Mouse (Mus musculus): ENCODE measurements at regions not wholly inside any gene's neighbourhood (a gene's known extent, or its start where the extent isn't known, plus 50 kb on each side); places are given as distances from the start of the nearest gene placed in this dataset.

DNA sequence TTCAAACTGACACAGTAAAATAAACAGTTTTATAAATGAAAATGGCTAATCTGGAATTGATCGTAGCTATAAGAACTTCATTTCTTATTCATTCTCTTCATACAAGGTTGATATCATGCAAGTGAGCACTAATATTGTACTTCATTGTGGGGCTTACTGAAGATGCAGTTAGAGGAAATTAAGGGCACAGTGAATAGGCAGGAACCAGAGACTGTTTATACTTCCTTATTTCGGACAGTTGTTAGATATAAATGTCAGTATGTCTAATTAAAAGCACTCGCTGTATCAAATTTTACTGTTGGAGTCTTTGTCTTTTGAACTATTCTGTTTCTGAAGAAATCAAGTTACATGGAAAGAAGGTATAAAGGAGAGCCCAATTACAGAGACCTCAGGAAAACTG lies 208.5 kb upstream of the Pkn2 start:
- H3K9me3 ChIP-seq (ENCODE audit: control insufficient read depth, low read length): no peaks in the 10 kb centered on the region
- H3K27me3 ChIP-seq (ENCODE audit: control insufficient read depth, insufficient read depth, low read length): no peaks in the 10 kb centered on the region
- no peaks in the 10 kb centered on the region for H3K36me3 ChIP-seq (ENCODE audit: control insufficient read depth, insufficient read depth, low read length)
- DNase-seq: no peak
- ATAC-seq (ENCODE audit: low FRiP score, low TSS enrichment): no peak
- H3K4me3 ChIP-seq (replicated peaks; ENCODE audit: low read depth, low read length): no peak overlapping the region
- WGBS: 89% methylated on average over 3 of the region's 3 CpGs
- no peak overlapping the region for H3K4me2 ChIP-seq (ENCODE audit: low read length)
- no peak overlapping the region for H3K9ac ChIP-seq (replicated peaks; ENCODE audit: low read length)
- H3K27ac ChIP-seq (replicated peaks; ENCODE audit: low read depth, low read length): no peak overlapping the region
- H3K4me1 ChIP-seq (ENCODE audit: control insufficient read depth, insufficient read depth, low read length): peaks cover 10% of the 10 kb centered on the region; the same call in 1 of the 2 replicates

DNA sequence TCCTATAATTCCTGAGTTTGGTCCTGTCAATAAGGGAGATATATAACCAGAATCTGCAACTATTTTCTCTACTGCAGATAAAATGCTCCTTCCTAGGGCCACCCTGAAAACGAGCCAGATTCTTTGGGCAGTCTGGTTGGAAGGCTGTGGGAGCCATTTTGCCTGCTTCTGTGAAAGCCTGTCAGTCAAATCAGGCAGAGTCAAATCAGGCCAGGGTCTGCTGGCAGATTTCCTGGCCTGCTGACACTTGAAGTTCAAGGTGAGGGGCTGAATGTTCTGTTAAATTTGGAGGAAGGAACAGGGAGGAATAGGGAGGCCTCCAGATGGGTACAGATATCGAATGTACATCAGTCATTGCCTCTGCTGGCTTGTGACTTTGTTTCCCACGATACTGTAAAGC lies 206.0 kb upstream of the Pkn2 start:
- DNase-seq: no peak
- H3K4me3 ChIP-seq (replicated peaks; ENCODE audit: low read depth, low read length): no peak overlapping the region
- no peak overlapping the region for H3K9ac ChIP-seq (replicated peaks; ENCODE audit: low read length)
- H3K4me2 ChIP-seq (ENCODE audit: low read length): no peak overlapping the region
- no peaks in the 10 kb centered on the region for H3K9me3 ChIP-seq (ENCODE audit: control insufficient read depth, low read length)
- peaks cover 10% of the 10 kb centered on the region; the same call in 1 of the 2 replicates for H3K4me1 ChIP-seq (ENCODE audit: control insufficient read depth, insufficient read depth, low read length)
- H3K27ac ChIP-seq (replicated peaks; ENCODE audit: low read depth, low read length): no peak overlapping the region
- ATAC-seq (ENCODE audit: low FRiP score, low TSS enrichment): no peak
- WGBS: 76% methylated on average over 3 of the region's 3 CpGs
- H3K27me3 ChIP-seq (ENCODE audit: control insufficient read depth, insufficient read depth, low read length): no peaks in the 10 kb centered on the region
- H3K36me3 ChIP-seq (ENCODE audit: control insufficient read depth, insufficient read depth, low read length): no peaks in the 10 kb centered on the region

DNA sequence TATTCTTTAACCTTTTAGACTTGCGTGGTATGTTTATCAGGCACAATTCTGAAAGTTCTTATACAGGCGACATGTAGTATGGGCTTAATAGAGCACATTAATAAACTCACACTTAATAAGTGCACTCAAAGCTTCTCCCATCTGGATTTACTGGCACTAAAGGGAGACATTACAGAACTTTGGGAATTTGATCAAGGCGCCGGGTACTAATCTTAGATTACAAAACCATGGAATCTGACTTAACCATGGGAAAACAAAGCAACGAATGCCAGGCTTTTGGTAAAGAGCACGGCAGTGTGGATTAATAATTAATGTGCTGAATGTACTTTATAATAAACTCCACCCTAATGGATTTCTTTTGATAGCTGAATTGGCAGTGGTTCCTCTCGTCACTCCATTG lies 196.5 kb upstream of the Pkn2 start:
- DNase-seq (no peak), ATAC-seq (ENCODE audit: low FRiP score, low TSS enrichment) (no peak)
- no peaks in the 10 kb centered on the region for H3K4me1 ChIP-seq (ENCODE audit: control insufficient read depth, insufficient read depth, low read length)
- no peak overlapping the region for H3K4me2 ChIP-seq (ENCODE audit: low read length)
- no peak overlapping the region for H3K27ac ChIP-seq (replicated peaks; ENCODE audit: low read depth, low read length)
- H3K36me3 ChIP-seq (ENCODE audit: control insufficient read depth, insufficient read depth, low read length): no peaks in the 10 kb centered on the region
- H3K4me3 ChIP-seq (replicated peaks; ENCODE audit: low read depth, low read length): no peak overlapping the region
- no peak overlapping the region for H3K9ac ChIP-seq (replicated peaks; ENCODE audit: low read length)
- H3K9me3 ChIP-seq (ENCODE audit: control insufficient read depth, low read length): no peaks in the 10 kb centered on the region; the same call in 1 of the 2 replicates
- WGBS: 78% methylated on average over 7 of the region's 7 CpGs
- H3K27me3 ChIP-seq (ENCODE audit: control insufficient read depth, insufficient read depth, low read length): no peaks in the 10 kb centered on the region

DNA sequence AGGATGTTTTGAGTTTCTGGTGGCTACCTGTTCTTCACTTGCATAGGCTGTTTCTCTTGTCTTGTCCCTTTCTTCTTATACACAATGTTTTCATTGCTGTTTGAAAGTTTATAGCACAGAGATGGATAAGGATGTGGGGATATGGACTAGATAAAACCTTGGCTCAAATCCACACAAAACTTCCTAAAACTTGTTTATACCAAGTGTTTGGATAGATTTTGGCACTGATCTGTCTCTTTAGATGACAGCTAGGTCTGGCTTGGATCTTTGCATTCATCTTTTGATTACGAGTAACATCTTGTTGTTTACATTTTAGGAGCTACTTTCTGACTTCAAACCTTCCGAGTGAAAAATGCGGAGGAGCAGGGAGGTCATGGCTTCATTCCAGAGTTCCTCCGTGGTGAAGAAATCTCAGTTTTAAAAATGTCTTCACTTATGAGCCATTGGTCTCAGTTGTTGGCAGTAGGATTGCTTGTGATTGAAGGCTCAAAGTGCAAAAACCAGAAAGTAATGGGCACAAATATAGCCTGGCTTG lies 190.1 kb upstream of the Pkn2 start:
- H3K27me3 ChIP-seq (ENCODE audit: control insufficient read depth, insufficient read depth, low read length): no peaks in the 10 kb centered on the region

DNA sequence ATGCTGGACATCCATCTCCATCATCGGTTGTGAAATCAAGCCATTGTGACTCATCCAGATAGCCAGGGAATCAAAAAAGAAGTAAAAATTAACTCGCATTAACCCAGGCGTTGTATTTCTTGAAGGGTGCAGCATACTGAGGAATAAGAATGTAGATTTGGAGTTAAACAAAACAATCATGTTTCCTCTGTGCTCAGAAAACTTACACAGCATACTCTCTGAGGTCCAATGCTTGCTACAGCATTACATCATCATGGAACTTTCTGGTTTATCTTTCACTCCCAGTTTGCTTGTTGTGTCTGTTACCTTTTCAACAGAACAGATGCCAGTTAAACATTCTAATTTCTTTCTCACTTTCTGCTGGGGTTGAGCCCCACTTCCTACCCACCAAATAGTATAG lies 173.1 kb upstream of the Pkn2 start:
- DNase-seq (no peak), ATAC-seq (ENCODE audit: low FRiP score, low TSS enrichment) (no peak)
- H3K9me3 ChIP-seq (ENCODE audit: control insufficient read depth, low read length): no peaks in the 10 kb centered on the region
- H3K4me3 ChIP-seq (replicated peaks; ENCODE audit: low read depth, low read length): no peak overlapping the region
- 94% methylated on average over 3 of the region's 3 CpGs for WGBS
- H3K4me2 ChIP-seq (ENCODE audit: low read length): no peak overlapping the region
- no peak overlapping the region for H3K27ac ChIP-seq (replicated peaks; ENCODE audit: low read depth, low read length)
- no peaks in the 10 kb centered on the region for H3K4me1 ChIP-seq (ENCODE audit: control insufficient read depth, insufficient read depth, low read length)
- H3K27me3 ChIP-seq (ENCODE audit: control insufficient read depth, insufficient read depth, low read length): no peaks in the 10 kb centered on the region
- no peaks in the 10 kb centered on the region for H3K36me3 ChIP-seq (ENCODE audit: control insufficient read depth, insufficient read depth, low read length)
- no peak overlapping the region for H3K9ac ChIP-seq (replicated peaks; ENCODE audit: low read length)

More for the DNA sequence above, 190.1 kb upstream of the Pkn2 start:
- no peak overlapping the region for H3K4me3 ChIP-seq (replicated peaks; ENCODE audit: low read depth, low read length)
- DNase-seq: no peak
- H3K9me3 ChIP-seq (ENCODE audit: control insufficient read depth, low read length): no peaks in the 10 kb centered on the region
- no peak for ATAC-seq (ENCODE audit: low FRiP score, low TSS enrichment)
- no peaks in the 10 kb centered on the region for H3K36me3 ChIP-seq (ENCODE audit: control insufficient read depth, insufficient read depth, low read length)
- no peaks in the 10 kb centered on the region for H3K4me1 ChIP-seq (ENCODE audit: control insufficient read depth, insufficient read depth, low read length)
- H3K9ac ChIP-seq (replicated peaks; ENCODE audit: low read length): no peak overlapping the region
- H3K27ac ChIP-seq (replicated peaks; ENCODE audit: low read depth, low read length): no peak overlapping the region
- no peak overlapping the region for H3K4me2 ChIP-seq (ENCODE audit: low read length)
- 90% methylated on average over 4 of the region's 4 CpGs for WGBS

DNA sequence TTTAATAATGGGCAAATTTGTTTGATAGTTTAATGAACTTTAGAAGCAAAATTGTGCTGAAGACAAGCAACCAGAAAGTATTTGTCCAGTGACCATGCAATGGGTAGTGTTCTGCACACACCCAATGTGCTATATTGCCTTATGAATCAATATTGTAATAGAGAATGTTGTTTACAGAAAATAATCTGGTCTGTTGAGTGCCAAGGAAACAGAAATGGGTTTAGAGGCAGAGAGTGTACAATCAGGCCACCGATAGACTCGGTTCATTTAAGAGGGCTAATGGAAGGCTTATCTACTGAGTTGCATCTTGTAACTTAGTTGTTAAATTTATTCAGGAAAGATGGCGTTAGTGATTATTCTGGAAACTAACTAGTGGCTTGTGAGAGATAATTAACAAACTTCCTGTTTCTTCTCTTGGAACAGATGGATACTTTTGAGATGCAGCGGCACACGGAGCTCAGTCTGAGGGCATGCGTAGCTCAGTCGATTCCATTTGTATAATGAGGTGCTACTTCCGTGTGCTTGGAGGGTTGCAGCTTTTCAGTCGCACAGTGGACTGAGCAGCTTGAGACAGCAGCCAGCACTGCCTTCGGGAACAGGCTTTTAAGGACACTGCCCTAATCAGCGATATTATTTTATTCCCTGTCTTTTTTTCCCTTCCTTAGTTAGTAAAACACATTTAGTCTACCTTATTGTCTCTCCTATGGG lies 171.6 kb upstream of the Pkn2 start:
- Histone ChIP-seq H3K27ac (replicated peaks; ENCODE audit: low read depth, low read length) (no peak overlapping the region), H3K4me1 (ENCODE audit: control insufficient read depth, insufficient read depth, low read length) (no peaks in the 10 kb centered on the region), H3K27me3 (ENCODE audit: control insufficient read depth, insufficient read depth, low read length) (no peaks in the 10 kb centered on the region), H3K9ac (replicated peaks; ENCODE audit: low read length) (no peak overlapping the region), H3K9me3 (ENCODE audit: control insufficient read depth, low read length) (no peaks in the 10 kb centered on the region), H3K4me3 (replicated peaks; ENCODE audit: low read depth, low read length) (no peak overlapping the region), H3K36me3 (ENCODE audit: control insufficient read depth, insufficient read depth, low read length) (no peaks in the 10 kb centered on the region), H3K4me2 (ENCODE audit: low read length) (no peak overlapping the region)
- WGBS: 82% methylated on average over 11 of the region's 11 CpGs
- ATAC-seq (ENCODE audit: low FRiP score, low TSS enrichment): no peak
- DNase-seq: no peak

DNA sequence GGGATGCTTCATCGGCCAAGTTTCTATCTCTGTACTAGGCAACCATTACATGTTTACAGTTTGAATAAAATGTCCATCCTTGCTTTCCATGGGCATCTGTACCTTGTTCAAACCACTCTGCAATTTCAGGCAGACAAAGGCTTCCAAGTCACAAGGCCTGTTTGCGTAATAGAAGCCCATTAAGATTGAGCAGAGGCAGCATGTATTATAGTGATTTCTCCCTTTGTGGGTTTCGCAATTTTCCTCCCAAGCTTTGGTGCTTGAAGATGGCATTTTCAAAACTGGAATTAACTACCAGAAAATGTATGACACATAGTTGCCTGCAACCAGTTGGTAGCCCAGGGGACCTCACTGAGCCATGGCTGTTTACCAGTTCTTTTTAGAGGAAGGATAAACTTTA lies 158.9 kb upstream of the Pkn2 start:
- Histone ChIP-seq H3K4me1 (ENCODE audit: control insufficient read depth, insufficient read depth, low read length) (no peaks in the 10 kb centered on the region), H3K4me2 (ENCODE audit: low read length) (no peak overlapping the region), H3K9ac (replicated peaks; ENCODE audit: low read length) (no peak overlapping the region), H3K36me3 (ENCODE audit: control insufficient read depth, insufficient read depth, low read length) (no peaks in the 10 kb centered on the region), H3K27ac (replicated peaks; ENCODE audit: low read depth, low read length) (no peak overlapping the region), H3K27me3 (ENCODE audit: control insufficient read depth, insufficient read depth, low read length) (no peaks in the 10 kb centered on the region), H3K4me3 (replicated peaks; ENCODE audit: low read depth, low read length) (no peak overlapping the region), H3K9me3 (ENCODE audit: control insufficient read depth, low read length) (no peaks in the 10 kb centered on the region)
- DNase-seq: no peak
- WGBS: 84% methylated on average over 3 of the region's 3 CpGs
- ATAC-seq (ENCODE audit: low FRiP score, low TSS enrichment): no peak

DNA sequence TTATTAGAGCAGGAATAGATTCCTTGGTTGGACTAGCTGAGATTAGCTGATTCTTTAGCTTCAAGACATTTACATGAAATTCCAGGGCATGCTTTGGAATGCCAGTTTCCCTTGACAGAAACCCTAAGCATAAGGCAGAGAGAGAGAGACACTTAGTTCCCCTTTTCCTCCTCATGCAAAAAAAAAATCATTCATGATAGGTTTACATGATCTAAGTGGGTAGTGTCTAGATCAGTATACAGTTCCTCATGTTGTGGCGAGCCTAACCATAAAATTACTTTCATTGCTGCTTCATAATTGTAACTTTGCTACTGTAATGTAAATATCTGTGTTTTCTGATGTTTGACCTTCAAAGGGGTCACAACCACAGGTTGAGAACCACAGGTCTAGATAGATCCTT lies 154.3 kb upstream of the Pkn2 start:
- H3K4me2 ChIP-seq (ENCODE audit: low read length): no peak overlapping the region
- DNase-seq (no peak), ATAC-seq (ENCODE audit: low FRiP score, low TSS enrichment) (no peak)
- H3K9me3 ChIP-seq (ENCODE audit: control insufficient read depth, low read length): no peaks in the 10 kb centered on the region
- H3K36me3 ChIP-seq (ENCODE audit: control insufficient read depth, insufficient read depth, low read length): no peaks in the 10 kb centered on the region
- H3K9ac ChIP-seq (replicated peaks; ENCODE audit: low read length): no peak overlapping the region
- no peak overlapping the region for H3K27ac ChIP-seq (replicated peaks; ENCODE audit: low read depth, low read length)
- no peak overlapping the region for H3K4me3 ChIP-seq (replicated peaks; ENCODE audit: low read depth, low read length)
- WGBS: 93% methylated on average over 1 of the region's 1 CpGs
- no peaks in the 10 kb centered on the region for H3K4me1 ChIP-seq (ENCODE audit: control insufficient read depth, insufficient read depth, low read length)
- H3K27me3 ChIP-seq (ENCODE audit: control insufficient read depth, insufficient read depth, low read length): no peaks in the 10 kb centered on the region

DNA sequence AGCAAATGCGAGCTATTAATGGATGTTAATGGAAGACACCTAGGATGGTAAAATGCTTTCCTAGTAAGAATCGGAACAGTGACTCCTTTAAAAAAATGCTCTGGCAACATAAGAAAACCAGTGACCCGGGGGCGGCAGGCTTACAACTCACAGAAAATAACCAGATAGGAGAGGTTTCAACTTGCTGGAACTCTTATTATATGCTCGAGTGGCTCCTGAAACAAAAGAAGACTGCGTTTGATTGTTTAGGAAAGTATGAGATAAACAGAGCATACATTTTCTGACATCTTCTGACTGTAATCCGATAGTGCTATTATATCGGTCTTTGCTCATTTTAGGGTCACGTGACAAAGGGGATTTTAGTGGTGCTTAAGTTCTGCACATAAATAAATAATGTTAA lies 152.8 kb upstream of the Pkn2 start:
- ATAC-seq (ENCODE audit: low FRiP score, low TSS enrichment) (no peak), DNase-seq (no peak)
- Histone ChIP-seq H3K9me3 (ENCODE audit: control insufficient read depth, low read length) (no peaks in the 10 kb centered on the region), H3K4me3 (replicated peaks; ENCODE audit: low read depth, low read length) (no peak overlapping the region), H3K9ac (replicated peaks; ENCODE audit: low read length) (no peak overlapping the region), H3K27ac (replicated peaks; ENCODE audit: low read depth, low read length) (no peak overlapping the region), H3K27me3 (ENCODE audit: control insufficient read depth, insufficient read depth, low read length) (no peaks in the 10 kb centered on the region), H3K36me3 (ENCODE audit: control insufficient read depth, insufficient read depth, low read length) (no peaks in the 10 kb centered on the region), H3K4me2 (ENCODE audit: low read length) (no peak overlapping the region), H3K4me1 (ENCODE audit: control insufficient read depth, insufficient read depth, low read length) (no peaks in the 10 kb centered on the region)
- WGBS: 81% methylated on average over 9 of the region's 9 CpGs

All from midbrain, embryonic 14.5 days (tissue).